In the genomic region with DNA sequence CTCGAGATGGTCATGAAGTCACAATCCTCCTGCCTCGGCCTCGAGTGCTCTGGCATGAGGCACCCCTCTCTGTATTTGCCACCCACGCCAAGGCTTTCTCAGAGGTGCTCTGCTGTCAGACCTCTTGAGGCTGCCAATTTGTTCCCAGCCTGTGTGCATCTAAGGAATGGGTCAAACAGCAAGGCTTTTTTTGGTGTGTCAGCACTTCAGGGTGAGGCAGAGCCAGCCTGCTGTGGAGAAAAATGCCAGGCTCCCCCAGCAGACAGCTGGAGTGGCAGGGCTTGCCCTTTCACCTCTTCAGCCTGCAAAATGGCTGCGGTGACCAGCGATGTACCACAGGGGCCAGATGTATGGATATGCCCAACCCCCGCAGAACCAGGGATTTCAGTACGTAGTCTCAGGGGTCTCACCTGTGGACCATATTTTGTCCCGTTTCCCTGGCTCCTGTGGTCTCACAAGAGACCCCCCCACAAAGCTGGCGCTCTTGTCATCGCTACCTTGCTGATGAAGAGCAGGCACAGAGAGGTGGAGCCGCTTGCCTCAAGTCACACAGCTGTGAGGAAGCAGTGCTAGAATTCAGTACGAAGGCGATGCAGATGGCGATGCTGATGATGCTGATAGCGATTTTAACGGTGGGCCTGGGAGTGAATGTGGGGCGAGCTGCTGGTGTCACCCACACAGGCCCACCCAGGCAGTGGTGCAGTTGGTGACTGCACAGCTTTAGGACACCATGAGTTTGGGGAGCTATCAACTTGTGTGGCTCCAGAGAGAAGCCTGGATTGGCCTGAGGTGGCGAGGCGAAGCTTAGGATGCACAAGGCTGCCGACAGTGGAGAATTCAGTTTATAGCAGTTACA, we compare ENCODE assay signal across 8 mouse cellular contexts. TPM values are rescaled to one million over a fixed set of nuclear protein-coding genes. Genes with fewer than 3 reads are reported as not detected.
A peak's percentile ranks its signal among the peaks of the same experiment; 100 is the strongest.
DNase-seq lines count a peak whose midpoint lies in the region; ATAC-seq lines count a peak whose summit lies in the region.

No protein-coding gene starts in this region.

- no peak for ATAC-seq in heart, embryonic 11.5 days (replicated peaks; ENCODE audit: insufficient number of reproducible peaks, low FRiP score, low TSS enrichment)
- ATAC-seq in activated CD4-positive, CD25-positive, alpha-beta regulatory T cell, adult 4 months = peak; percentile 24

- peak overlapping the region; percentile 44 for H3K4me2 ChIP-seq in heart, embryonic 11.5 days

- 0 out of 2 replicates have a peak overlapping the region, but pooled peaks have one; percentile 18 for H3K27ac ChIP-seq in heart, embryonic 11.5 days (ENCODE audit: low read depth, low read length)
- H3K27ac ChIP-seq in macrophage = peak overlapping the region; percentile 34

- no peak for DNase-seq in heart, postnatal 4 days
- DNase-seq in kidney, adult 9 months = peak; percentile 65
- DNase-seq in cerebellum, adult 11-12 months = no peak
- DNase-seq in layer of hippocampus, adult 9-11 months = no peak
- DNase-seq in frontal cortex, postnatal 14 days (ENCODE audit: low spot score in 2 of 2) = no peak

- no peaks in the 10 kb centered on the region for H3K9me3 ChIP-seq in heart, embryonic 11.5 days (replicated peaks; ENCODE audit: control insufficient read depth, low read length)

- H3K9ac ChIP-seq in heart, embryonic 11.5 days (ENCODE audit: low read depth, low read length) = no peak overlapping the region

- 56% methylated on average over 21 of the region's 21 CpGs for WGBS in heart, embryonic 11.5 days (ENCODE audit: insufficient replicate concordance)
- 75% methylated on average over 21 of the region's 21 CpGs for WGBS in macrophage (ENCODE audit: missing documents)

- peaks cover 14% of the 10 kb centered on the region; the same call in 1 of the 2 replicates for H3K27me3 ChIP-seq in heart, embryonic 11.5 days (ENCODE audit: control insufficient read depth, insufficient read depth, low read length)

- no peaks in the 10 kb centered on the region for H3K36me3 ChIP-seq in heart, embryonic 11.5 days (ENCODE audit: control insufficient read depth, insufficient read depth, low read length)
- peaks cover 95% of the 10 kb centered on the region for H3K36me3 ChIP-seq in macrophage (ENCODE audit: inconsistent target)

- H3K79me2 ChIP-seq in macrophage (ENCODE audit: inconsistent target) = peaks cover 68% of the 10 kb centered on the region

- H3K4me1 ChIP-seq in heart, embryonic 11.5 days (ENCODE audit: control insufficient read depth, insufficient read depth, low read length) = peaks cover 11% of the 10 kb centered on the region

- no peak overlapping the region for H3K4me3 ChIP-seq in heart, embryonic 11.5 days (ENCODE audit: low read depth, low read length)
- no peak overlapping the region for H3K4me3 ChIP-seq in macrophage (ENCODE audit: inconsistent target)

RNA-seq across cellular contexts. Expression of a gene that starts 15.3 kb away (rescaled TPM):
- polyA plus RNA-seq in heart, embryonic 11.5 days (2014; fragmentation: Nextera tagmentation; extraction: Ambion mirVana) = 3.2 and 3.9 TPM in 2 replicates
- total RNA-seq in heart, postnatal 4 days (2021) = 1 to 10 TPM; 8.4 to 9.7 TPM
- 10 to 100 TPM; 17.9 to 24.8 TPM for polyA plus RNA-seq in activated CD4-positive, CD25-positive, alpha-beta regulatory T cell, adult 4 months (2017; shearing (Covaris generic))
- 1,000 to 10,000 TPM in 1 of 26 experiments, 100 to 1,000 TPM in 20, 10 to 100 TPM in 5; 46.2 to 1,418 (median 239) TPM for total RNA-seq in macrophage (2018; cell fraction: chromatin; rRNA removed)
- 100 to 1,000 TPM in 24 of 26 experiments, 10 to 100 TPM in 2; 97.5 to 257 (median 185) TPM for total RNA-seq in macrophage (2018; cell fraction: cytosol; rRNA removed)
- total RNA-seq in macrophage (2018; cell fraction: nucleus; rRNA removed) = 1,000 to 10,000 TPM in 1 of 26 experiments, 100 to 1,000 TPM in 19, 10 to 100 TPM in 6; 76.1 to 1,152 (median 159) TPM
- polyA plus RNA-seq in macrophage (2018) = 116 to 212 TPM (median 193 TPM) in 3 replicates
